Comparison of ENCODE assay signal across 8 mouse cellular contexts in the genomic region with DNA sequence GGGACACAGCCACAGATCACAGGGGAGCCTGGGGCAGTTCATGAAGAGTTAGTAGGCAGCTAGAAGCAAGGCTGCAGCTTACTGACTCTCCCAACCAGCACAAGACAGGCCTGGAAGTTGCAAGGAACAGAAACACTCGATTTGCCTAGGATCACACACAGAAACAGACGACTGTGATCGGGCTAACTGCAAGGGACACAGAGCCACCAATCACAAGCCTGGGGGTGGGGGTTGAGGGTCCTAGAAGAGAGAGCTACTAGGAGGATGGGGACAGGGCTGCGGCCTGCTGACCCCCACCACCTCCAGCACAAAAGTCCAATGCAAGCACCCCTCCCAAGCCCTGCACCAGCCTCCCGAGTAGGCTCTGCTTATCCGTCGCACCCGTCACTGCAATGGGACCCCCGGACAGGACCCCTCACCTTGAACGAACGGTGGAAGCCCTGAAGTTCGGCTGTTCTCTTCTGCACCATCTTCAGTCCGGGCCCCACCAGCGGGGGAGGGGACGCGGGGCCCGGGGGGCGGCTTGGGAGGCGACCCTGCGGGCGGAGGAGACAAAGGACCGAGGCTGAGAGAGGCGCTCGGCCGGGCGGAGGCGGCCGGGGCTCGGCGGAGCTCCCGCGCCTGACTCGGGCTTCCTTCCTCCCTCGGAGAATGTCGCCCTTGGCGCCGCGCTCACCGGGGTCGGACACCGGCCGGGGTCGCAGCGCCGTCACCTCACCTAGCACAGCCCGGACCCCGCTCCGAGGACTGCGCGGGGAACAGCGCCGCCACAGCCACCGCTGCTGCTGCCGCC. TPM values are rescaled to one million over a fixed set of nuclear protein-coding genes. Genes with fewer than 3 reads are reported as not detected.
DNase-seq lines count a peak whose midpoint lies in the region; ATAC-seq lines count a peak whose summit lies in the region.

No protein-coding gene starts in this region.

- H3K4me3 ChIP-seq in kidney, embryonic 14.5 days (ENCODE audit: low read length) = peak overlapping the region; percentile 99
- H3K4me3 ChIP-seq in forebrain, embryonic 12.5 days (replicated peaks) = peak overlapping the region; percentile 98
- H3K4me3 ChIP-seq in limb, embryonic 12.5 days (replicated peaks) = peak overlapping the region; percentile 98

- H3K4me2 ChIP-seq in kidney, embryonic 14.5 days (replicated peaks; ENCODE audit: low read depth, low read length) = peak overlapping the region; percentile 67
- H3K4me2 ChIP-seq in forebrain, embryonic 12.5 days = peak overlapping the region; percentile 93
- H3K4me2 ChIP-seq in limb, embryonic 12.5 days = peak overlapping the region; percentile 87

- H3K27me3 ChIP-seq in kidney, embryonic 14.5 days (ENCODE audit: control insufficient read depth, insufficient read depth, low read length) = no peaks in the 10 kb centered on the region
- no peaks in the 10 kb centered on the region for H3K27me3 ChIP-seq in forebrain, embryonic 12.5 days
- no peaks in the 10 kb centered on the region for H3K27me3 ChIP-seq in limb, embryonic 12.5 days

- H3K36me3 ChIP-seq in kidney, embryonic 14.5 days (ENCODE audit: control insufficient read depth, insufficient read depth, low read length) = peaks cover 33% of the 10 kb centered on the region
- peaks cover 24% of the 10 kb centered on the region for H3K36me3 ChIP-seq in forebrain, embryonic 12.5 days (replicated peaks)
- H3K36me3 ChIP-seq in limb, embryonic 12.5 days = peaks cover 36% of the 10 kb centered on the region

- peak; percentile 16 for ATAC-seq in kidney, embryonic 14.5 days (ENCODE audit: low FRiP score, low TSS enrichment)
- peak; percentile 44 for ATAC-seq in forebrain, embryonic 12.5 days (ENCODE audit: low FRiP score)
- peak; percentile 16 for ATAC-seq in limb, embryonic 12.5 days (ENCODE audit: insufficient number of reproducible peaks, insufficient read depth, low FRiP score, low TSS enrichment, low read depth)

- under 1% methylated on average over 50 of the region's 54 CpGs for WGBS in kidney, embryonic 14.5 days
- 0% methylated on average over 34 of the region's 54 CpGs for WGBS in forebrain, embryonic 12.5 days
- 1% methylated on average over 33 of the region's 54 CpGs for WGBS in limb, embryonic 12.5 days

- peak overlapping the region; percentile 98 for H3K9ac ChIP-seq in kidney, embryonic 14.5 days (ENCODE audit: low read depth, low read length)
- H3K9ac ChIP-seq in forebrain, embryonic 12.5 days = peak overlapping the region; percentile 99
- peak overlapping the region; percentile 97 for H3K9ac ChIP-seq in limb, embryonic 12.5 days (replicated peaks)

- no peak for DNase-seq in kidney, postnatal 14 days
- peak; percentile 30 for DNase-seq in Muller cell, postnatal 12 days (ENCODE audit: inconsistent ontology term)
- peak; percentile 56 for DNase-seq in neural tube, embryonic 10.5 days (ENCODE audit: extremely low spot score, low spot score)
- no peak for DNase-seq in thymus, postnatal 25 days
- no peak for DNase-seq in spleen, adult 12 weeks (ENCODE audit: low spot score)

- no peaks in the 10 kb centered on the region for H3K9me3 ChIP-seq in kidney, embryonic 14.5 days (ENCODE audit: control insufficient read depth, low read length)
- H3K9me3 ChIP-seq in forebrain, embryonic 12.5 days = no peaks in the 10 kb centered on the region
- no peaks in the 10 kb centered on the region for H3K9me3 ChIP-seq in limb, embryonic 12.5 days

- H3K27ac ChIP-seq in kidney, embryonic 14.5 days (ENCODE audit: low read depth, low read length) = peak overlapping the region; percentile 67; the same call in 1 of the 2 replicates
- H3K27ac ChIP-seq in forebrain, embryonic 12.5 days = peak overlapping the region; percentile 98
- H3K27ac ChIP-seq in limb, embryonic 12.5 days = peak overlapping the region; percentile 86

- peaks cover 60% of the 10 kb centered on the region for H3K4me1 ChIP-seq in kidney, embryonic 14.5 days (ENCODE audit: control insufficient read depth, insufficient read depth, low read length)
- peaks cover 66% of the 10 kb centered on the region for H3K4me1 ChIP-seq in forebrain, embryonic 12.5 days
- peaks cover 60% of the 10 kb centered on the region for H3K4me1 ChIP-seq in limb, embryonic 12.5 days (replicated peaks)

RNA-seq across cellular contexts. Expression of a gene that starts 2.3 kb away (rescaled TPM):
- 68.1 and 99.2 TPM in 2 replicates for polyA plus RNA-seq in kidney, embryonic 14.5 days (2014; fragmentation: Nextera tagmentation; extraction: Ambion mirVana)
- polyA plus RNA-seq in forebrain, embryonic 12.5 days (2016; fragmentation: Nextera tagmentation; extraction: Ambion mirVana) = 74.4 and 75.4 TPM in 2 replicates
- 122 and 124 TPM in 2 replicates for polyA plus RNA-seq in limb, embryonic 12.5 days (2016; fragmentation: Nextera tagmentation; extraction: Ambion mirVana)

RNA-seq across cellular contexts. Expression of a gene that starts 18.7 kb away (rescaled TPM):
- 63.4 and 80.2 TPM in 2 replicates for polyA plus RNA-seq in kidney, embryonic 14.5 days (2014; fragmentation: Nextera tagmentation; extraction: Ambion mirVana)
- polyA plus RNA-seq in forebrain, embryonic 12.5 days (2016; fragmentation: Nextera tagmentation; extraction: Ambion mirVana) = 84.3 and 85.1 TPM in 2 replicates
- polyA plus RNA-seq in limb, embryonic 12.5 days (2016; fragmentation: Nextera tagmentation; extraction: Ambion mirVana) = 95.8 and 102 TPM in 2 replicates

RNA-seq across cellular contexts. Expression of a gene that starts 26.2 kb away (rescaled TPM):
- 23.3 and 34.4 TPM in 2 replicates for polyA plus RNA-seq in kidney, embryonic 14.5 days (2014; fragmentation: Nextera tagmentation; extraction: Ambion mirVana)
- polyA plus RNA-seq in forebrain, embryonic 12.5 days (2016; fragmentation: Nextera tagmentation; extraction: Ambion mirVana) = 52.4 and 54.1 TPM in 2 replicates
- 51.1 and 51.7 TPM in 2 replicates for polyA plus RNA-seq in limb, embryonic 12.5 days (2016; fragmentation: Nextera tagmentation; extraction: Ambion mirVana)

RNA-seq across cellular contexts. Expression of a gene that starts 26.4 kb away (rescaled TPM):
- polyA plus RNA-seq in kidney, embryonic 14.5 days (2014; fragmentation: Nextera tagmentation; extraction: Ambion mirVana) = 8.5 and 14.6 TPM in 2 replicates
- polyA plus RNA-seq in forebrain, embryonic 12.5 days (2016; fragmentation: Nextera tagmentation; extraction: Ambion mirVana) = 20.6 and 21.6 TPM in 2 replicates
- polyA plus RNA-seq in limb, embryonic 12.5 days (2016; fragmentation: Nextera tagmentation; extraction: Ambion mirVana) = 12.5 and 16.5 TPM in 2 replicates

RNA-seq across cellular contexts. Expression of a gene that starts 53.0 kb away (rescaled TPM):
- 127 and 134 TPM in 2 replicates for polyA plus RNA-seq in kidney, embryonic 14.5 days (2014; fragmentation: Nextera tagmentation; extraction: Ambion mirVana)
- polyA plus RNA-seq in forebrain, embryonic 12.5 days (2016; fragmentation: Nextera tagmentation; extraction: Ambion mirVana) = 146 and 161 TPM in 2 replicates
- 239 and 260 TPM in 2 replicates for polyA plus RNA-seq in limb, embryonic 12.5 days (2016; fragmentation: Nextera tagmentation; extraction: Ambion mirVana)

Comparison
In these comparisons a context has a peak if more than half of its experiments do, and no peak if none do; other contexts are left out.
1. DNase-seq: peak in Muller cell, postnatal 12 days (single experiment) and neural tube, embryonic 10.5 days (single experiment); none in kidney, postnatal 14 days (single experiment), thymus, postnatal 25 days (single experiment) and spleen, adult 12 weeks (single experiment).
2. Peak in every context shown above with its lines, with median percentiles within 50 percentile points of each other: ATAC-seq, H3K27ac ChIP-seq, H3K4me2 ChIP-seq, H3K4me3 ChIP-seq and H3K9ac ChIP-seq.